Mouse (Mus musculus): Measurements from ENCODE around the gene Gm17334. TPM values are rescaled to one million over a fixed set of nuclear protein-coding genes. Genes with fewer than 3 reads are reported as not detected.
A peak's percentile ranks its signal among the peaks of the same experiment; 100 is the strongest.

Gm17334 gene
- polyA plus RNA-seq (2015; fragmentation: Nextera tagmentation; extraction: Ambion mirVana): 0.19 and 0.24 TPM in 2 replicates

GRCm38 (mm10) chr11:53773087-53773486 lies at the start of gene Gm17334:
Gene Gm17334, minus strand, starts transcription at chr11:53773187.
- H3K4me3 ChIP-seq (replicated peaks): no peak within 1 kb of the TSS
- H3K27me3 ChIP-seq (replicated peaks): no peaks in the 10 kb centered on the region
- 0 out of 2 replicates have a peak, but pooled peaks cover 8% of the 10 kb centered on the region for H3K36me3 ChIP-seq
- no peak for ATAC-seq (ENCODE audit: insufficient read depth, low FRiP score, low read depth)
- H3K9me3 ChIP-seq: no peaks in the 10 kb centered on the region
- H3K4me2 ChIP-seq: 0 out of 2 replicates have a peak within 1 kb of the TSS, but pooled peaks have one; percentile 87
- H3K27ac ChIP-seq: no peak within 1 kb of the TSS
- no peak within 1 kb of the TSS for H3K9ac ChIP-seq
- H3K4me1 ChIP-seq: peaks cover 11% of the 10 kb centered on the region; the same call in 1 of the 2 replicates
- 90% methylated on average over 5 of the region's 5 CpGs for WGBS

- WGBS: 90% methylated on average over 3 of the region's 3 CpGs
Measured at GRCm38 (mm10) chr11:53821945-53822338, 49.0 kb upstream of the Gm17334 start.

GRCm38 (mm10) chr11:53821230-53821944 lies 48.4 kb upstream of the Gm17334 start:
- WGBS: 80% methylated on average over 11 of the region's 11 CpGs

More at GRCm38 (mm10) chr11:53821945-53822338, 49.0 kb upstream of the Gm17334 start:
- H3K9ac ChIP-seq: no peak overlapping the region
- no peaks in the 10 kb centered on the region for H3K9me3 ChIP-seq
- H3K4me1 ChIP-seq: no peaks in the 10 kb centered on the region
- no peak overlapping the region for H3K4me3 ChIP-seq (replicated peaks)
- ATAC-seq (ENCODE audit: insufficient read depth, low FRiP score, low read depth): no peak
- H3K4me2 ChIP-seq: no peak overlapping the region
- H3K36me3 ChIP-seq: no peaks in the 10 kb centered on the region
- H3K27me3 ChIP-seq (replicated peaks): no peaks in the 10 kb centered on the region
- no peak overlapping the region for H3K27ac ChIP-seq

GRCm38 (mm10) chr11:53820516-53821170 lies 47.7 kb upstream of the Gm17334 start:
- Histone ChIP-seq H3K4me2 (no peak overlapping the region), H3K27me3 (replicated peaks) (no peaks in the 10 kb centered on the region), H3K9ac (no peak overlapping the region), H3K4me1 (no peaks in the 10 kb centered on the region), H3K9me3 (no peaks in the 10 kb centered on the region), H3K36me3 (no peaks in the 10 kb centered on the region), H3K27ac (no peak overlapping the region), H3K4me3 (replicated peaks) (no peak overlapping the region)
- no peak for ATAC-seq (ENCODE audit: insufficient read depth, low FRiP score, low read depth)
- WGBS: 83% methylated on average over 13 of the region's 13 CpGs

More at GRCm38 (mm10) chr11:53821230-53821944, 48.4 kb upstream of the Gm17334 start:
- H3K27ac ChIP-seq: no peak overlapping the region
- no peak overlapping the region for H3K4me3 ChIP-seq (replicated peaks)
- no peaks in the 10 kb centered on the region for H3K9me3 ChIP-seq
- no peak overlapping the region for H3K9ac ChIP-seq
- H3K27me3 ChIP-seq (replicated peaks): no peaks in the 10 kb centered on the region
- ATAC-seq (ENCODE audit: insufficient read depth, low FRiP score, low read depth): no peak; the same call in 1 of the 2 replicates
- no peak overlapping the region for H3K4me2 ChIP-seq
- no peaks in the 10 kb centered on the region for H3K4me1 ChIP-seq
- H3K36me3 ChIP-seq: no peaks in the 10 kb centered on the region

GRCm38 (mm10) chr11:53819511-53819910 lies 46.5 kb upstream of the Gm17334 start:
- no peak overlapping the region for H3K27ac ChIP-seq
- no peak overlapping the region for H3K4me2 ChIP-seq
- H3K4me3 ChIP-seq (replicated peaks): no peak overlapping the region
- no peak overlapping the region for H3K9ac ChIP-seq
- no peaks in the 10 kb centered on the region for H3K4me1 ChIP-seq
- no peaks in the 10 kb centered on the region for H3K36me3 ChIP-seq
- H3K9me3 ChIP-seq: no peaks in the 10 kb centered on the region
- 85% methylated on average over 6 of the region's 6 CpGs for WGBS
- no peaks in the 10 kb centered on the region for H3K27me3 ChIP-seq (replicated peaks)
- ATAC-seq (ENCODE audit: insufficient read depth, low FRiP score, low read depth): no peak

- Histone ChIP-seq H3K36me3 (no peaks in the 10 kb centered on the region), H3K27ac (no peak overlapping the region), H3K4me1 (no peaks in the 10 kb centered on the region), H3K4me3 (replicated peaks) (no peak overlapping the region), H3K4me2 (no peak overlapping the region), H3K9me3 (no peaks in the 10 kb centered on the region), H3K9ac (no peak overlapping the region), H3K27me3 (replicated peaks) (no peaks in the 10 kb centered on the region)
- WGBS: 50% methylated on average over 6 of the region's 6 CpGs
- ATAC-seq (ENCODE audit: insufficient read depth, low FRiP score, low read depth): no peak
Measured at GRCm38 (mm10) chr11:53818794-53819193, 45.8 kb upstream of the Gm17334 start.

GRCm38 (mm10) chr11:53816841-53817375 lies 43.9 kb upstream of the Gm17334 start:
- 84% methylated on average over 5 of the region's 5 CpGs for WGBS
- Histone ChIP-seq H3K27me3 (replicated peaks) (no peaks in the 10 kb centered on the region), H3K36me3 (no peaks in the 10 kb centered on the region), H3K9ac (no peak overlapping the region), H3K9me3 (no peaks in the 10 kb centered on the region), H3K4me3 (replicated peaks) (no peak overlapping the region), H3K4me1 (no peaks in the 10 kb centered on the region), H3K4me2 (no peak overlapping the region), H3K27ac (no peak overlapping the region)
- ATAC-seq (ENCODE audit: insufficient read depth, low FRiP score, low read depth): no peak

- H3K4me3 ChIP-seq (replicated peaks): no peak overlapping the region
- no peaks in the 10 kb centered on the region for H3K27me3 ChIP-seq (replicated peaks)
- H3K36me3 ChIP-seq: no peaks in the 10 kb centered on the region
- 54% methylated on average over 3 of the region's 3 CpGs for WGBS
- ATAC-seq (ENCODE audit: insufficient read depth, low FRiP score, low read depth): no peak
- no peak overlapping the region for H3K4me2 ChIP-seq
- H3K27ac ChIP-seq: no peak overlapping the region
- H3K9me3 ChIP-seq: no peaks in the 10 kb centered on the region
- 0 out of 2 replicates have a peak, but pooled peaks cover under 1% of the 10 kb centered on the region for H3K4me1 ChIP-seq
- H3K9ac ChIP-seq: no peak overlapping the region
Measured at GRCm38 (mm10) chr11:53814810-53815209, 41.8 kb upstream of the Gm17334 start.

GRCm38 (mm10) chr11:53813001-53813868 lies 40.2 kb upstream of the Gm17334 start:
- Histone ChIP-seq H3K36me3 (no peaks in the 10 kb centered on the region), H3K4me3 (replicated peaks) (no peak overlapping the region), H3K27ac (no peak overlapping the region), H3K9me3 (no peaks in the 10 kb centered on the region), H3K4me2 (no peak overlapping the region), H3K9ac (no peak overlapping the region), H3K27me3 (replicated peaks) (no peaks in the 10 kb centered on the region), H3K4me1 (0 out of 2 replicates have a peak, but pooled peaks cover 7% of the 10 kb centered on the region)
- WGBS: 83% methylated on average over 16 of the region's 16 CpGs
- no peak for ATAC-seq (ENCODE audit: insufficient read depth, low FRiP score, low read depth)

GRCm38 (mm10) chr11:53811312-53811711 lies 38.3 kb upstream of the Gm17334 start:
- ATAC-seq (ENCODE audit: insufficient read depth, low FRiP score, low read depth): no peak
- Histone ChIP-seq H3K27me3 (replicated peaks) (no peaks in the 10 kb centered on the region), H3K9ac (no peak overlapping the region), H3K27ac (no peak overlapping the region), H3K4me2 (no peak overlapping the region), H3K9me3 (no peaks in the 10 kb centered on the region), H3K4me3 (replicated peaks) (no peak overlapping the region), H3K4me1 (0 out of 2 replicates have a peak, but pooled peaks cover 7% of the 10 kb centered on the region), H3K36me3 (no peaks in the 10 kb centered on the region)
- WGBS: 70% methylated on average over 3 of the region's 3 CpGs

- ATAC-seq (ENCODE audit: insufficient read depth, low FRiP score, low read depth): no peak
- H3K9ac ChIP-seq: no peak overlapping the region
- H3K36me3 ChIP-seq: no peaks in the 10 kb centered on the region
- H3K4me2 ChIP-seq: no peak overlapping the region
- no peak overlapping the region for H3K4me3 ChIP-seq (replicated peaks)
- H3K27me3 ChIP-seq (replicated peaks): no peaks in the 10 kb centered on the region
- H3K4me1 ChIP-seq: 0 out of 2 replicates have a peak, but pooled peaks cover 7% of the 10 kb centered on the region
- 50% methylated on average over 2 of the region's 2 CpGs for WGBS
- H3K27ac ChIP-seq: no peak overlapping the region
- H3K9me3 ChIP-seq: no peaks in the 10 kb centered on the region
Measured at GRCm38 (mm10) chr11:53810749-53811148, 37.8 kb upstream of the Gm17334 start.

Measured in stomach, embryonic 15.5 days (tissue).